ENCODE assay signal across 11 mouse cellular contexts in the genomic region with DNA sequence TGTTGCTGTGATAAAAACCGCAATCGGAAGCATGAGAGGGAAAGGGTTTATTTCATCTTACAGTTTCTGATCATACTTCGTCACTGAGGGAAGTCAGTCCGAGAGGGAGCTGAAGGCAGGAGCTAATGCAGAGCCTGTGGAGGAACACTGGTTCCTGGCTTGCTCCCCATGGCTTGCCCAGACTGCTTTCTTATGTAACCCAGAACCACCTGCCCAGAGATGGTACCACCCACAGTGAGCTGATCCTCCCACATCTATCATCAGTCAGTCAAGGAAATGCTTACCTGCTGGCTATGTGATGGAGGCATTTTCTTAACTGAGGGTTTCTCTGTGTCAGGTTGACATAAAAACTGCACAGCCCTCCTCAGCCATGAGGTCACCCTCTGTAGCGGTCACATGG.
"Had no signal": no experiment of that assay in that cellular context is flagged by ENCODE, and none has a peak within 500 bp of the region (broad histone marks: within the 10 kb centered on the region; RNA-seq: fewer than 3 reads in every experiment).

No protein-coding gene starts in this region.

- ATAC-seq: liver, postnatal 0 days; lung, postnatal 0 days; midbrain, embryonic 13.5 days; midbrain, embryonic 15.5 days had no signal

- DNase-seq: liver, postnatal 0 days; lung, adult 2 months; lung, postnatal 14 days; lung, postnatal 36 days; right cerebral cortex, postnatal 14 days; thymus, adult 2 months; thymus, postnatal 25 days; thymus, postnatal 4 days had no signal
